Mouse (Mus musculus): ENCODE measurements at regions not wholly inside any gene's neighbourhood (a gene's known extent, or its start where the extent isn't known, plus 50 kb on each side); places are given as distances from the start of the nearest gene placed in this dataset.

- Histone ChIP-seq H3K36me3 (ENCODE audit: control insufficient read depth, insufficient read depth, low read length) (no peaks in the 10 kb centered on the region), H3K27me3 (ENCODE audit: control insufficient read depth, insufficient read depth, low read length) (no peaks in the 10 kb centered on the region), H3K9me3 (ENCODE audit: control insufficient read depth, low read length) (no peaks in the 10 kb centered on the region), H3K27ac (replicated peaks; ENCODE audit: low read depth, low read length) (peak overlapping the region; percentile 56), H3K4me1 (ENCODE audit: control insufficient read depth, insufficient read depth, low read length) (peaks cover 36% of the 10 kb centered on the region), H3K4me2 (replicated peaks; ENCODE audit: low read depth, low read length, severe bottlenecking) (no peak overlapping the region), H3K4me3 (replicated peaks; ENCODE audit: low read length) (no peak overlapping the region), H3K9ac (ENCODE audit: low read depth, low read length, severe bottlenecking) (no peak overlapping the region)
- TF ChIP-seq POLR2A (IDR thresholded peaks at IDR 0.05; ENCODE audit: borderline replicate concordance, extremely low read depth, insufficient read depth, insufficient read length): no peak
- WGBS: 68% methylated on average over 4 of the region's 4 CpGs
- DNase-seq (ENCODE audit: low spot score): peak; percentile 47
- no peak for ATAC-seq (ENCODE audit: low FRiP score, low read depth)
Observed at GRCm38 (mm10) chr9:41809291-41809690, 314.8 kb downstream of the Sorl1 start.

- WGBS: 44% methylated on average over 3 of the region's 3 CpGs
- no peak for TF ChIP-seq POLR2A (IDR thresholded peaks at IDR 0.05; ENCODE audit: borderline replicate concordance, extremely low read depth, insufficient read depth, insufficient read length)
- H3K27ac ChIP-seq (replicated peaks; ENCODE audit: low read depth, low read length): peak overlapping the region; percentile 56; the same call in 1 of the 2 replicates
Observed at GRCm38 (mm10) chr9:41808791-41809190, 315.3 kb downstream of the Sorl1 start.

GRCm38 (mm10) chr9:41806289-41806621 lies 317.8 kb downstream of the Sorl1 start:
- no peaks in the 10 kb centered on the region for H3K9me3 ChIP-seq (ENCODE audit: control insufficient read depth, low read length)
- H3K27me3 ChIP-seq (ENCODE audit: control insufficient read depth, insufficient read depth, low read length): no peaks in the 10 kb centered on the region
- DNase-seq (ENCODE audit: low spot score): no peak
- no peak for ATAC-seq (ENCODE audit: low FRiP score, low read depth)
- no peak for TF ChIP-seq POLR2A (IDR thresholded peaks at IDR 0.05; ENCODE audit: borderline replicate concordance, extremely low read depth, insufficient read depth, insufficient read length)
- 69% methylated on average over 5 of the region's 5 CpGs for WGBS
- no peaks in the 10 kb centered on the region for H3K36me3 ChIP-seq (ENCODE audit: control insufficient read depth, insufficient read depth, low read length)
- H3K9ac ChIP-seq (ENCODE audit: low read depth, low read length, severe bottlenecking): no peak overlapping the region
- no peak overlapping the region for H3K4me3 ChIP-seq (replicated peaks; ENCODE audit: low read length)
- H3K4me1 ChIP-seq (ENCODE audit: control insufficient read depth, insufficient read depth, low read length): peaks cover 43% of the 10 kb centered on the region
- H3K27ac ChIP-seq (replicated peaks; ENCODE audit: low read depth, low read length): peak overlapping the region; percentile 83
- H3K4me2 ChIP-seq (replicated peaks; ENCODE audit: low read depth, low read length, severe bottlenecking): peak overlapping the region; percentile 20; the same call in 1 of the 2 replicates

More at GRCm38 (mm10) chr9:41808791-41809190, 315.3 kb downstream of the Sorl1 start:
- Histone ChIP-seq H3K4me3 (replicated peaks; ENCODE audit: low read length) (no peak overlapping the region), H3K4me1 (ENCODE audit: control insufficient read depth, insufficient read depth, low read length) (peaks cover 41% of the 10 kb centered on the region), H3K9ac (ENCODE audit: low read depth, low read length, severe bottlenecking) (no peak overlapping the region), H3K9me3 (ENCODE audit: control insufficient read depth, low read length) (no peaks in the 10 kb centered on the region), H3K36me3 (ENCODE audit: control insufficient read depth, insufficient read depth, low read length) (no peaks in the 10 kb centered on the region), H3K4me2 (replicated peaks; ENCODE audit: low read depth, low read length, severe bottlenecking) (no peak overlapping the region), H3K27me3 (ENCODE audit: control insufficient read depth, insufficient read depth, low read length) (no peaks in the 10 kb centered on the region)
- no peak for DNase-seq (ENCODE audit: low spot score)
- no peak for ATAC-seq (ENCODE audit: low FRiP score, low read depth)

GRCm38 (mm10) chr9:41805491-41806288 lies 318.4 kb downstream of the Sorl1 start:
- Histone ChIP-seq H3K4me2 (replicated peaks; ENCODE audit: low read depth, low read length, severe bottlenecking) (peak overlapping the region; percentile 20), H3K9me3 (ENCODE audit: control insufficient read depth, low read length) (no peaks in the 10 kb centered on the region), H3K27ac (replicated peaks; ENCODE audit: low read depth, low read length) (peak overlapping the region; percentile 83), H3K4me1 (ENCODE audit: control insufficient read depth, insufficient read depth, low read length) (peaks cover 43% of the 10 kb centered on the region), H3K4me3 (replicated peaks; ENCODE audit: low read length) (no peak overlapping the region), H3K36me3 (ENCODE audit: control insufficient read depth, insufficient read depth, low read length) (no peaks in the 10 kb centered on the region), H3K9ac (ENCODE audit: low read depth, low read length, severe bottlenecking) (no peak overlapping the region), H3K27me3 (ENCODE audit: control insufficient read depth, insufficient read depth, low read length) (no peaks in the 10 kb centered on the region)
- TF ChIP-seq POLR2A (IDR thresholded peaks at IDR 0.05; ENCODE audit: borderline replicate concordance, extremely low read depth, insufficient read depth, insufficient read length): no peak
- ATAC-seq (ENCODE audit: low FRiP score, low read depth) (peak; percentile 88), DNase-seq (ENCODE audit: low spot score) (peak; percentile 85)
- 15% methylated on average over 15 of the region's 15 CpGs for WGBS

GRCm38 (mm10) chr9:41804711-41805331 lies 319.3 kb downstream of the Sorl1 start:
- DNase-seq (ENCODE audit: low spot score): peak; percentile 19
- H3K4me2 ChIP-seq (replicated peaks; ENCODE audit: low read depth, low read length, severe bottlenecking): peak overlapping the region; percentile 20

More at GRCm38 (mm10) chr9:41804711-41805331, 319.3 kb downstream of the Sorl1 start:
- no peaks in the 10 kb centered on the region for H3K9me3 ChIP-seq (ENCODE audit: control insufficient read depth, low read length)
- no peak for ATAC-seq (ENCODE audit: low FRiP score, low read depth)
- H3K27me3 ChIP-seq (ENCODE audit: control insufficient read depth, insufficient read depth, low read length): no peaks in the 10 kb centered on the region
- WGBS: 18% methylated on average over 10 of the region's 10 CpGs
- H3K4me1 ChIP-seq (ENCODE audit: control insufficient read depth, insufficient read depth, low read length): peaks cover 43% of the 10 kb centered on the region
- no peak overlapping the region for H3K4me3 ChIP-seq (replicated peaks; ENCODE audit: low read length)
- peak overlapping the region; percentile 36; the same call in 1 of the 2 replicates for H3K9ac ChIP-seq (ENCODE audit: low read depth, low read length, severe bottlenecking)
- H3K36me3 ChIP-seq (ENCODE audit: control insufficient read depth, insufficient read depth, low read length): no peaks in the 10 kb centered on the region
- H3K27ac ChIP-seq (replicated peaks; ENCODE audit: low read depth, low read length): peak overlapping the region; percentile 83
- TF ChIP-seq POLR2A (IDR thresholded peaks at IDR 0.05; ENCODE audit: borderline replicate concordance, extremely low read depth, insufficient read depth, insufficient read length): no peak

Data from limb, embryonic 14.5 days (tissue).